Mouse (Mus musculus) heart, embryonic 16.5 days (tissue): ENCODE measurements around the gene Cdc25b. TPM values are rescaled to one million over a fixed set of nuclear protein-coding genes. Genes with fewer than 3 reads are reported as not detected.

Experiments
- ATAC-seq: fragments of 200-750 bp; cut with Nextera tagmentation; replicated peaks from 2 replicates; pipeline ENCODE4 v1.8.0; 2017; ENCODE audit warnings: moderate number of reproducible peaks; ENCODE audit not compliant: insufficient read depth, low FRiP score; ENCODE audit errors: extremely low read depth
- H3K27ac ChIP-seq: fragments of 300-500 bp; sonication (generic); 2 replicates; pipeline ENCODE4 v1.5.1; 2014; ENCODE audit warnings: mild to moderate bottlenecking, low read length, control low read depth, moderate library complexity
- H3K27me3 ChIP-seq: fragments of 300-500 bp; sonication (generic); 2 replicates; pipeline ENCODE4 v1.6.1; 2014; ENCODE audit warnings: low read length, mixed read lengths; ENCODE audit not compliant: control insufficient read depth, insufficient read depth
- H3K36me3 ChIP-seq: fragments of 300-500 bp; sonication (generic); 2 replicates; pipeline ENCODE4 v1.6.1; 2014; ENCODE audit not compliant: control insufficient read depth, insufficient read depth
- H3K4me1 ChIP-seq: fragments of 300-500 bp; sonication (generic); 2 replicates; pipeline ENCODE4 v1.6.1; 2014; ENCODE audit warnings: low read length, mixed read lengths; ENCODE audit not compliant: control insufficient read depth, insufficient read depth
- H3K4me2 ChIP-seq: fragments of 300-500 bp; sonication (generic); 2 replicates; pipeline ENCODE4 v1.6.1; 2014; ENCODE audit warnings: low read depth, mild to moderate bottlenecking, control low read depth, low read length
- H3K4me3 ChIP-seq: fragments of 300-500 bp; sonication (generic); 2 replicates; pipeline ENCODE4 v1.5.1; 2014; ENCODE audit warnings: mild to moderate bottlenecking, control low read depth, low read length
- H3K9ac ChIP-seq: fragments of 300-500 bp; sonication (generic); 2 replicates; pipeline ENCODE4 v1.6.1; 2014; ENCODE audit warnings: low read length, control low read depth
- H3K9me3 ChIP-seq: fragments of 300-500 bp; sonication (generic); replicated peaks from 2 replicates; pipeline ENCODE4 v1.6.1; 2016; ENCODE audit warnings: low read length; ENCODE audit not compliant: control insufficient read depth
- WGBS: fragments of 180-500 bp; shearing (Covaris S2); extraction: QIAGEN DNeasy Blood & Tissue Kit; methylation state at CpG from one replicate; pipeline ENCODE4 v1.1.7; 2014; 5-methylcytosine and 5-hydroxymethylcytosine counted together
- polyA plus RNA-seq: library from polyadenylated mRNA; unstranded; fragments of >200 nt; fragmentation: Nextera tagmentation; extraction: Ambion mirVana; gene quantifications from 2 replicates; pipeline ENCODE4 v1.2.1, GENCODE M21; 2015

Gene Cdc25b
- polyA plus RNA-seq, 1 experiment from 2014 or later = 55.8 TPM

DNA sequence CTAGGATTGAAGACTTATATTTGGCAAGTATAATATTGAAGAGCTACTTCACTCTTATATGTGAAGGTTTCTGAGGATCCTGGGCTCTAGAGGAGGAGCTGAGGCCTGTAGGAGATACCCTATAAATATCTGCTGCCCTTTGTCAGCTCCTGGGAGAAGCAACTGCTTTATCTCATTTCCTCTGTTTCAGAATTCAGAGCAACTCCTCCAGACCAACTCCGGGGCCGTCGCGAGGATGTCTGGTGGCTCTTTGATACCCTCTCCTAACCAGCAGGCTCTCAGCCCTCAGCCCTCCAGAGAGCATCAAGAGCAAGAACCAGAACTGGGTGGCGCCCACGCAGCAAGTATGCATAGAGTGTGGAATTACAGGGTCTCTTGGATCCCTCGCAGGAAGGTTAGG, 56.2 kb downstream of the Cdc25b start:
- no peak for ATAC-seq
- Histone ChIP-seq H3K4me3 (no peak overlapping the region), H3K36me3 (peaks cover 75% of the 10 kb centered on the region), H3K27ac (no peak overlapping the region), H3K4me2 (no peak overlapping the region), H3K9ac (no peak overlapping the region), H3K4me1 (no peaks in the 10 kb centered on the region), H3K9me3 (no peaks in the 10 kb centered on the region), H3K27me3 (no peaks in the 10 kb centered on the region)
- WGBS = 60% methylated on average over 7 of the region's 7 CpGs

Other genes starting within 250 kb of the Cdc25b start
- gene Gfra4, start 143.9 kb upstream of the Cdc25b start, polyA plus RNA-seq = 1.8 and 3.0 TPM in 2 replicates
- 16.9 and 17.3 TPM in 2 replicates for gene Adam33, start 123.1 kb upstream of the Cdc25b start, polyA plus RNA-seq
- gene Siglec1, start 100.2 kb upstream of the Cdc25b start, polyA plus RNA-seq = 0.46 and 0.49 TPM in 2 replicates
- 11.6 and 12.8 TPM in 2 replicates for gene Hspa12b, start 59.7 kb upstream of the Cdc25b start, polyA plus RNA-seq
- not detected in 2 replicates for gene Gm11037, start 53.5 kb upstream of the Cdc25b start, polyA plus RNA-seq
- 65.1 and 73.7 TPM in 2 replicates for gene 1700037H04Rik, start 26.9 kb upstream of the Cdc25b start, polyA plus RNA-seq
- 7.4 and 7.9 TPM in 2 replicates for gene Cenpb, start 6.9 kb upstream of the Cdc25b start, polyA plus RNA-seq
- gene Spef1, start 333 bp downstream of the Cdc25b start, polyA plus RNA-seq = 2.0 and 2.8 TPM in 2 replicates
- 40.7 and 41.9 TPM in 2 replicates for gene Ap5s1, start 20.1 kb downstream of the Cdc25b start, polyA plus RNA-seq
- gene Mavs, start 47.1 kb downstream of the Cdc25b start, polyA plus RNA-seq = 28.2 and 29.6 TPM in 2 replicates
- 20.0 and 22.9 TPM in 2 replicates for gene Pank2, start 75.5 kb downstream of the Cdc25b start, polyA plus RNA-seq
- gene Rnf24, start 165.9 kb downstream of the Cdc25b start, polyA plus RNA-seq = 1.7 and 2.0 TPM in 2 replicates